Mouse (Mus musculus) hindbrain, embryonic 11.5 days (tissue): ENCODE data around the gene Entr1. TPM values are rescaled to one million over a fixed set of nuclear protein-coding genes. Genes with fewer than 3 reads are reported as not detected.

Experiments used
- ATAC-seq: fragments of 200-750 bp; cut with Nextera tagmentation; 2 replicates; pipeline ENCODE4 v1.8.0; 2017; ENCODE audit warnings: mild to moderate bottlenecking, moderate TSS enrichment, moderate library complexity; ENCODE audit not compliant: low FRiP score
- DNase-seq: peaks from one replicate; pipeline ENCODE4 v3.0.0-alpha.2; 2015; ENCODE audit warnings: low spot score
- H3K27ac ChIP-seq: fragments of 300-500 bp; sonication (generic); 2 replicates; pipeline ENCODE4 v1.5.1; 2014; ENCODE audit warnings: mild to moderate bottlenecking, low read depth, low read length
- H3K27me3 ChIP-seq: fragments of 300-500 bp; sonication (generic); 2 replicates; pipeline ENCODE4 v1.6.1; 2014; ENCODE audit warnings: mild to moderate bottlenecking, low read length, moderate library complexity, mixed read lengths; ENCODE audit not compliant: control insufficient read depth, insufficient read depth
- H3K36me3 ChIP-seq: fragments of 300-500 bp; sonication (generic); 2 replicates; pipeline ENCODE4 v1.6.1; 2014; ENCODE audit warnings: mild to moderate bottlenecking, low read length, moderate library complexity, mixed read lengths; ENCODE audit not compliant: control insufficient read depth, insufficient read depth
- H3K4me1 ChIP-seq: fragments of 300-500 bp; sonication (generic); replicated peaks from 2 replicates; pipeline ENCODE4 v1.6.1; 2014; ENCODE audit warnings: low read length, mixed read lengths; ENCODE audit not compliant: control insufficient read depth, insufficient read depth
- H3K4me2 ChIP-seq: fragments of 300-500 bp; sonication (generic); replicated peaks from 2 replicates; pipeline ENCODE4 v1.6.1; 2014; ENCODE audit warnings: mild to moderate bottlenecking, low read depth, low read length
- H3K4me3 ChIP-seq: fragments of 300-500 bp; sonication (generic); 2 replicates; pipeline ENCODE4 v1.5.1; 2014; ENCODE audit warnings: low read depth, low read length
- H3K9ac ChIP-seq: fragments of 300-500 bp; sonication (generic); 2 replicates; pipeline ENCODE4 v1.6.1; 2014; ENCODE audit warnings: low read depth, low read length
- H3K9me3 ChIP-seq: fragments of 300-500 bp; sonication (generic); 2 replicates; pipeline ENCODE4 v1.6.1; 2016; ENCODE audit warnings: low read length; ENCODE audit not compliant: control insufficient read depth
- WGBS: fragments of 180-500 bp; shearing (Covaris S2); extraction: QIAGEN DNeasy Blood & Tissue Kit; methylation state at CpG from one replicate; pipeline ENCODE4 v1.1.7; 2014; 5-methylcytosine and 5-hydroxymethylcytosine counted together
- polyA plus RNA-seq: library from polyadenylated mRNA; unstranded; fragments of >200 nt; fragmentation: Nextera tagmentation; extraction: Ambion mirVana; gene quantifications from 2 replicates; pipeline ENCODE4 v1.2.1, GENCODE M21; 2014

The Entr1 gene
- polyA plus RNA-seq, 1 experiment from 2014 or later = 140 TPM

DNA sequence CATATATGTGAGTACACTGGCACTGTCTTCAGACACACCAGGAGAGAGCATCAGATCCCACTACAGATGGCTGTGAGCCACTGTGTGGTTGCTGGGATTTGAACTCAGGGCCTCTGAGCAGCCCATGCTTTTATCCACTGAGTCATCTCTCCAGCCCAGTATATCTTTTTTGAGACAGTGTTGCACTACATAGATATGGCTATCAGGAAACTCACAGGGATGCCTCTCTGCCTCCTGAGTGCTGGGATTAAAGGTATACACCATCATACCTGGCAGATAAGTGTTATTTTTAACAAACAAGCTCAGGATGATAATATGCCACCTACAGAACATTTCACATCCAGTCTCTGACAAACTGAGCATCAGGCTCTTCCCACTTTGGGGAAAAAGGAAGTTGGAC, 27.9 kb upstream of the Entr1 start:
- peaks cover 11% of the 10 kb centered on the region for H3K36me3 ChIP-seq
- ATAC-seq = no peak

DNA sequence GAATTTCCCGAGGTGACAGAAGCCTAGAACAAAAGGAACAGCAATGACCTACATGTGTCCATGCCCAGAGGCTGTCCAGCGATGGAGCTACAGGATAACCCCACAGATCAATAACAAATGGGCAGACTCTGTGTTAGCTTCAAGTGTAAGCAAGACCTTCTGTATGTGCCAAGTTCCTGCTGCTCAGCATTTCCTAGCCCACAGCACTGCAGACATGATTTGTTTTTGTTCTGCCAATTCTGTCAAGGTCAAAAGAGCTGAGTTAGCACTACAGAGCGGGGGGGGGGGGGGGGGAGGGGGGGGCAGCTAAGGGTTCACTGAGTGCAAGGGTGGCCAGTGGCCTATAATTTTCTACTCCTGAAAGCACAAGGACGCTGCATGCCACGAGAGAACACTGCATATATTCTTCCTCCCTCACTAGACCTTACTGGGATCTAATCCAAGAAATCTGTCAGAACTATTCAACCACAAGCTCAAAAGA, 21.9 kb upstream of the Entr1 start:
- Histone ChIP-seq H3K4me2 (no peak overlapping the region), H3K36me3 (peaks cover 4% of the 10 kb centered on the region), H3K27ac (no peak overlapping the region), H3K4me3 (no peak overlapping the region), H3K9me3 (no peaks in the 10 kb centered on the region), H3K9ac (no peak overlapping the region), H3K4me1 (peaks cover 15% of the 10 kb centered on the region), H3K27me3 (no peaks in the 10 kb centered on the region)
- ATAC-seq = no peak
- DNase-seq = no peak
- WGBS = 91% methylated on average over 4 of the region's 5 CpGs

More for the DNA sequence above, 27.9 kb upstream of the Entr1 start:
- H3K9ac ChIP-seq = no peak overlapping the region
- DNase-seq = no peak
- H3K27ac ChIP-seq = no peak overlapping the region
- no peak overlapping the region for H3K4me3 ChIP-seq
- H3K27me3 ChIP-seq = no peaks in the 10 kb centered on the region
- H3K4me1 ChIP-seq = no peaks in the 10 kb centered on the region
- H3K9me3 ChIP-seq = no peaks in the 10 kb centered on the region
- H3K4me2 ChIP-seq = no peak overlapping the region

DNA sequence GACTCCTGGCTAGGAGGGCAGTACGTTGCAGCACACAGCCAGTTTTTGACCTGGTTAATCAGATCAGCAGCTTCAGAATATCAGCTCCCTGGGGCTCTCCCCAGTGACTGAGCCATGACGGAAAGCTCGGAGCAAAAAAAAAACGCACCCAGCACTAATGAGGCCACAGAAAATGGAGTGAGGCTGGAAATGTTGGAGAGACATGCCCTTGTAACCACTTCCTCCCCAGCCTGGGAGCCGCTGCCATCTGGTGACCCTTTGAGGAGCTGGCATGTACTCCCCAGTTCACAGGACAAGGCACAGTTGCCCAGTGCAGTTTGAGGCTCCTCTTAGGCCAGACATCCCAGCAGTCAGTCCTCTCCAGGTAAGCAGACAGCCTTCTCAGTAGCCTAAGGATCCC, 21.0 kb upstream of the Entr1 start:
- WGBS = 71% methylated on average over 5 of the region's 5 CpGs
- H3K27me3 ChIP-seq = no peaks in the 10 kb centered on the region
- no peak for DNase-seq
- H3K4me2 ChIP-seq = no peak overlapping the region
- H3K27ac ChIP-seq = no peak overlapping the region
- H3K9ac ChIP-seq = no peak overlapping the region
- H3K9me3 ChIP-seq = no peaks in the 10 kb centered on the region
- ATAC-seq = no peak
- H3K4me1 ChIP-seq = peaks cover 17% of the 10 kb centered on the region
- peaks cover 4% of the 10 kb centered on the region for H3K36me3 ChIP-seq
- no peak overlapping the region for H3K4me3 ChIP-seq

- no peak overlapping the region; the same call in 1 of the 2 replicates for H3K4me2 ChIP-seq
- ATAC-seq = peak; percentile 31; the same call in 1 of the 2 replicates
- no peak overlapping the region; the same call in 1 of the 2 replicates for H3K4me3 ChIP-seq
- H3K9me3 ChIP-seq = no peaks in the 10 kb centered on the region
- peaks cover 17% of the 10 kb centered on the region for H3K4me1 ChIP-seq
- DNase-seq = no peak
- H3K36me3 ChIP-seq = peaks cover 4% of the 10 kb centered on the region
- H3K27ac ChIP-seq = no peak overlapping the region
- 56% methylated on average over 3 of the region's 3 CpGs for WGBS
- no peak overlapping the region; the same call in 1 of the 2 replicates for H3K9ac ChIP-seq
- H3K27me3 ChIP-seq = no peaks in the 10 kb centered on the region
These were observed 20.2 kb upstream of the Entr1 start for GRCm38 (mm10) chr2:26409362-26409761.

- no peaks in the 10 kb centered on the region for H3K9me3 ChIP-seq
- under 1% methylated on average over 43 of the region's 57 CpGs for WGBS
- ATAC-seq (peak; percentile 96), DNase-seq (peak; percentile 99)
- H3K4me3 ChIP-seq = peak within 1 kb of the TSS; percentile 90
- peak within 1 kb of the TSS; percentile 75 for H3K27ac ChIP-seq
- peak within 1 kb of the TSS; percentile 92 for H3K4me2 ChIP-seq
- no peaks in the 10 kb centered on the region for H3K27me3 ChIP-seq
- H3K9ac ChIP-seq = peak within 1 kb of the TSS; percentile 92
- peaks cover 17% of the 10 kb centered on the region for H3K4me1 ChIP-seq
- peaks cover 4% of the 10 kb centered on the region for H3K36me3 ChIP-seq
These were observed 19.6 kb upstream of the Entr1 start, which contains the start of gene Inpp5e for GRCm38 (mm10) chr2:26408515-26409356. Gene Inpp5e, minus strand, starts transcription at chr2:26409203.

- Histone ChIP-seq H3K4me3 (no peak overlapping the region), H3K36me3 (peaks cover 17% of the 10 kb centered on the region; the same call in 1 of the 2 replicates), H3K9me3 (no peaks in the 10 kb centered on the region), H3K4me2 (no peak overlapping the region), H3K4me1 (peaks cover 15% of the 10 kb centered on the region), H3K27me3 (no peaks in the 10 kb centered on the region), H3K27ac (no peak overlapping the region), H3K9ac (no peak overlapping the region)
- ATAC-seq = no peak
- DNase-seq = no peak
- WGBS = 88% methylated on average over 8 of the region's 8 CpGs
These were observed 14.2 kb upstream of the Entr1 start for GRCm38 (mm10) chr2:26403306-26403705.

DNA sequence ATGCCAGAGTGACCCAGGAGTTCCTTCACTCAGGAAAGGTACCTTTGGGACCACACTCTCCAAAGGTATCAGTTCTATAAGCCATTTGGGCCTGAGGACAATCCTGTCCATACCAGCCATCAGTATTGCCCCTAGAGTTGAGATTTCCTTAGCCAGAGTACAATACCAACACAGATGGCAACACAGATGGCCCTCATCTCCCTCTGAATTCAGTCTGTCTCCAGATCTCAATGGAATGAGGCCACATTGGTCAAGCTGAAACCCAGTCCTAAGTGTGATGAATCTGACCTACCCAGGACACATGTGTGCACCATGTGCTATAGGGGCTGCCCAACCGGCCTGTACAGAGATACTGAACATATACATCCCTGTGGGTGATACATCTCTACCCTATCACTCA, 13.1 kb upstream of the Entr1 start:
- H3K27ac ChIP-seq = no peak overlapping the region
- no peaks in the 10 kb centered on the region for H3K27me3 ChIP-seq
- H3K36me3 ChIP-seq = peaks cover 24% of the 10 kb centered on the region; the same call in 1 of the 2 replicates
- no peak overlapping the region for H3K4me2 ChIP-seq
- no peak for ATAC-seq
- H3K4me3 ChIP-seq = no peak overlapping the region
- 88% methylated on average over 1 of the region's 1 CpGs for WGBS
- H3K4me1 ChIP-seq = peaks cover 5% of the 10 kb centered on the region; the same call in 1 of the 2 replicates
- no peak overlapping the region for H3K9ac ChIP-seq
- no peaks in the 10 kb centered on the region for H3K9me3 ChIP-seq
- no peak for DNase-seq

- Histone ChIP-seq H3K9me3 (no peaks in the 10 kb centered on the region), H3K9ac (no peak overlapping the region), H3K27me3 (no peaks in the 10 kb centered on the region), H3K4me1 (0 out of 2 replicates have a peak, but pooled peaks cover 2% of the 10 kb centered on the region), H3K4me2 (no peak overlapping the region), H3K4me3 (no peak overlapping the region), H3K27ac (no peak overlapping the region), H3K36me3 (peaks cover 28% of the 10 kb centered on the region)
- ATAC-seq = no peak
- WGBS = 86% methylated on average over 4 of the region's 4 CpGs
- DNase-seq = no peak
These were observed 11.9 kb upstream of the Entr1 start for GRCm38 (mm10) chr2:26401023-26401422.

- Histone ChIP-seq H3K36me3 (peaks cover 35% of the 10 kb centered on the region), H3K9ac (no peak overlapping the region)
- whole genome bisulfite sequencing = 88% methylated on average over 5 of the region's 5 CpGs
These were observed 11.2 kb upstream of the Entr1 start for GRCm38 (mm10) chr2:26400296-26400695.

More at GRCm38 (mm10) chr2:26400296-26400695, 11.2 kb upstream of the Entr1 start:
- no peak for ATAC-seq
- no peaks in the 10 kb centered on the region for H3K27me3 ChIP-seq
- no peaks in the 10 kb centered on the region for H3K4me1 ChIP-seq
- H3K27ac ChIP-seq = no peak overlapping the region
- DNase-seq = no peak
- no peak overlapping the region for H3K4me2 ChIP-seq
- H3K9me3 ChIP-seq = no peaks in the 10 kb centered on the region
- no peak overlapping the region for H3K4me3 ChIP-seq
